Mouse (Mus musculus): ENCODE data around the gene Angptl8. TPM values are rescaled to one million over a fixed set of nuclear protein-coding genes. Genes with fewer than 3 reads are reported as not detected.
A peak's percentile ranks its signal among the peaks of the same experiment; 100 is the strongest.

Angptl8 gene
- polyA plus RNA-seq, 1 experiment: not detected

GRCm38 (mm10) chr9:21870879-21871524 is 35.7 kb downstream of the Angptl8 start:
- H3K27me3 ChIP-seq (replicated peaks): peaks cover 34% of the 10 kb centered on the region
- no peaks in the 10 kb centered on the region for H3K9me3 ChIP-seq
- H3K36me3 ChIP-seq (replicated peaks; ENCODE audit: low read length): no peaks in the 10 kb centered on the region
- TF ChIP-seq GATA1 (IDR thresholded peaks at IDR 0.05; ENCODE audit: borderline replicate concordance, low read length): no peak
- no peak for TF ChIP-seq FLI1 (IDR thresholded peaks at IDR 0.05; ENCODE audit: low read length)
- peak overlapping the region; percentile 75 for H3K4me3 ChIP-seq (replicated peaks)
- peaks cover 6% of the 10 kb centered on the region; the same call in 1 of the 2 replicates for H3K4me1 ChIP-seq

- Histone ChIP-seq H3K9me3 (peaks cover under 1% of the 10 kb centered on the region; the same call in 1 of the 2 replicates), H3K36me3 (replicated peaks; ENCODE audit: low read length) (no peaks in the 10 kb centered on the region), H3K4me3 (replicated peaks) (no peak overlapping the region), H3K27me3 (replicated peaks) (peaks cover 27% of the 10 kb centered on the region), H3K4me1 (peaks cover 6% of the 10 kb centered on the region; the same call in 1 of the 2 replicates)
- TF ChIP-seq FLI1 (IDR thresholded peaks at IDR 0.05; ENCODE audit: low read length) (no peak), GATA1 (IDR thresholded peaks at IDR 0.05; ENCODE audit: borderline replicate concordance, low read length) (no peak)
These were observed 36.9 kb downstream of the Angptl8 start for GRCm38 (mm10) chr9:21872204-21872603.

GRCm38 (mm10) chr9:21876601-21877000 is 41.3 kb downstream of the Angptl8 start:
- TF ChIP-seq GATA1 (IDR thresholded peaks at IDR 0.05; ENCODE audit: borderline replicate concordance, low read length): no peak
- no peak for TF ChIP-seq FLI1 (IDR thresholded peaks at IDR 0.05; ENCODE audit: low read length)

More at GRCm38 (mm10) chr9:21876601-21877000, 41.3 kb downstream of the Angptl8 start:
- peaks cover 19% of the 10 kb centered on the region for H3K9me3 ChIP-seq
- peaks cover 2% of the 10 kb centered on the region; the same call in 1 of the 2 replicates for H3K4me1 ChIP-seq
- H3K36me3 ChIP-seq (replicated peaks; ENCODE audit: low read length): no peaks in the 10 kb centered on the region
- H3K27me3 ChIP-seq (replicated peaks): peaks cover 30% of the 10 kb centered on the region
- no peak overlapping the region for H3K4me3 ChIP-seq (replicated peaks)

Other genes starting within 250 kb of the Angptl8 start
- 4.0 and 8.8 TPM in 2 replicates for gene Timm29, start 242.8 kb upstream of the Angptl8 start, polyA plus RNA-seq (2012; ENCODE audit: insufficient read depth, low replicate concordance)
- 3.6 and 8.0 TPM in 2 replicates for gene Yipf2, start 242.7 kb upstream of the Angptl8 start, polyA plus RNA-seq (2012; ENCODE audit: insufficient read depth, low replicate concordance)
- 87.8 and 89.2 TPM in 2 replicates for gene Smarca4, start 219.3 kb upstream of the Angptl8 start, polyA plus RNA-seq (2012; ENCODE audit: insufficient read depth, low replicate concordance)
- gene Ldlr, start 112.0 kb upstream of the Angptl8 start, polyA plus RNA-seq (2012; ENCODE audit: insufficient read depth, low replicate concordance): 26.9 and 39.5 TPM in 2 replicates
- 19.2 and 58.4 TPM in 2 replicates for gene Spc24, start 75.2 kb upstream of the Angptl8 start, polyA plus RNA-seq (2012; ENCODE audit: insufficient read depth, low replicate concordance)
- gene Kank2, start 36.8 kb upstream of the Angptl8 start, polyA plus RNA-seq (2012; ENCODE audit: insufficient read depth, low replicate concordance): 0.51 TPM in 1 of 2 replicates, not detected in the other
- 1.1 and 3.0 TPM in 2 replicates for gene Dock6, start 17.1 kb downstream of the Angptl8 start, polyA plus RNA-seq (2012; ENCODE audit: insufficient read depth, low replicate concordance)
- gene Rab3d, start 82.7 kb downstream of the Angptl8 start, polyA plus RNA-seq (2012; ENCODE audit: insufficient read depth, low replicate concordance): 1.7 and 4.9 TPM in 2 replicates
- 0.67 and 4.8 TPM in 2 replicates for gene Ccdc159, start 92.0 kb downstream of the Angptl8 start, polyA plus RNA-seq (2012; ENCODE audit: insufficient read depth, low replicate concordance)
- gene Tmem205, start 92.0 kb downstream of the Angptl8 start, polyA plus RNA-seq (2012; ENCODE audit: insufficient read depth, low replicate concordance): 33.0 and 55.9 TPM in 2 replicates
- 3.1 and 6.4 TPM in 2 replicates for gene Plppr2, start 101.5 kb downstream of the Angptl8 start, polyA plus RNA-seq (2012; ENCODE audit: insufficient read depth, low replicate concordance)
- 3.9 and 5.9 TPM in 2 replicates for gene Swsap1, start 120.2 kb downstream of the Angptl8 start, polyA plus RNA-seq (2012; ENCODE audit: insufficient read depth, low replicate concordance)
- gene Epor, start 128.0 kb downstream of the Angptl8 start, polyA plus RNA-seq (2012; ENCODE audit: insufficient read depth, low replicate concordance): 171 and 223 TPM in 2 replicates
- gene Rgl3, start 153.9 kb downstream of the Angptl8 start, polyA plus RNA-seq (2012; ENCODE audit: insufficient read depth, low replicate concordance): 2.2 and 5.6 TPM in 2 replicates
- gene Ccdc151, start 167.1 kb downstream of the Angptl8 start, polyA plus RNA-seq (2012; ENCODE audit: insufficient read depth, low replicate concordance): 0.18 TPM in 1 of 2 replicates, not detected in the other
- gene Prkcsh, start 167.3 kb downstream of the Angptl8 start, polyA plus RNA-seq (2012; ENCODE audit: insufficient read depth, low replicate concordance): 194 and 215 TPM in 2 replicates
- gene Elavl3, start 216.5 kb downstream of the Angptl8 start, polyA plus RNA-seq (2012; ENCODE audit: insufficient read depth, low replicate concordance): 0.21 TPM in 1 of 2 replicates, not detected in the other
- not detected in 2 replicates for gene Gm49318, start 235.7 kb downstream of the Angptl8 start, polyA plus RNA-seq (2012; ENCODE audit: insufficient read depth, low replicate concordance)
- gene Zfp653, start 235.9 kb downstream of the Angptl8 start, polyA plus RNA-seq (2012; ENCODE audit: insufficient read depth, low replicate concordance): 10.8 and 17.6 TPM in 2 replicates
- 7.2 and 16.8 TPM in 2 replicates for gene Ecsit, start 249.9 kb downstream of the Angptl8 start, polyA plus RNA-seq (2012; ENCODE audit: insufficient read depth, low replicate concordance)

All from megakaryocyte, embryonic 14.5 days (primary cell).